Mouse (Mus musculus): ENCODE measurements around the gene Foxj1. TPM values are rescaled to one million over a fixed set of nuclear protein-coding genes. Genes with fewer than 3 reads are reported as not detected.

The Foxj1 gene
- total RNA-seq, 4 experiments from 2014 or later = 4.5 to 7.4 (median 6.2) TPM

DNA sequence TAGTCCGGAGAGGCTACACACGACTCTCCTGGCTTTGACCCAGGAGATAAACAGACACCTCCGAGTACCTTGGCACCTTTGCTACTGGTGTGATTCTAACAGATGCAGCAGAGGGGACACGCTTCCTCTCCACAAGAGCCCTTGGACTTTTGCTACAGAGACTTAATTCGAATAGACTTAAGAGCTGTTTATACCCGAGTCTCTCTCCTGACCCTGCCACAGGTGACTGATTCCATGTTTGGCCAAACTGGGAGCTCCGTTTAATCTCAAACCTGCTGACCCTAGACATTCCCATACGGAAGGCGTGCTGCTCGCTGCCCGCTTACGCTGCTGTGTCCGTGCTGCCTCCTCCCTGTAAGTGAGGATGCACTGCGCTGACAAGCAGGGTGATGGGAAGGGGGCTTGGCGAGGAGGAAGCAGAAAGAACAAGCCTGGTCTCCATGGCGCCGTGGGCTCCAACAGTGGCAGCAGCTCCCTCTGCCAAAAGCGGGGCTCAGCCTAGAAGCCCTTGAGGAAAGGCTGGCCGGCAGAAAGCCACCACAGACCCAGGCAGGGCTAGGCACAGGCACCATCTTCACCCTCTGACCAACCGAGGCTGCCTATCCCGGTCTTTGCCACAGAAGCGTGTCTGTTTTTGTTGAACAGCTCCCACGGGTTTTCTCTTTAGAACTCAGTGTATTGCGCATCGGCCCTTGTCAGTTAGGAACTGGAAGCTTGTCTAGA lies 7.0 kb upstream of the Foxj1 start:
- DNase-seq (ENCODE audit: low spot score in 2 of 2) = no peak

DNA sequence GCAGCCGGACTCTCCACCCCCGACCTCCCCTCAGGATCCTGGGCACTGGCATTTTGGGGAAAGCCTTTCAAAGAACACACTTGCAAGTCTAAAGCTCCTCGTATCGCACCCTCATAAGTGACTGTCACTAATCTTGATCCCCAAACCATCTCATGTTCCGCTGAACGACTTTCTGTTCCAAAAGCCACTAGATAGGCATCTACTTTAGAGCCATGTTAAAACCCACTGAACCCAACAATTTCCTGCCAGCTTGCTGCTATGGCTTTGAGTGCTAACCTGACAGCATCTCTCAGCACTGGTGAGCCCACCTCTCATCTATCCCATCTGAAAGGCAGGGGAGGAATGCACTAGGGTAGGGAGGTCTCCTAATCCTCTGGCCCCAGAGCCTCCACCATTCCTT lies 2.3 kb upstream of the Foxj1 start:
- no peak for DNase-seq (ENCODE audit: low spot score in 2 of 2)

DNA sequence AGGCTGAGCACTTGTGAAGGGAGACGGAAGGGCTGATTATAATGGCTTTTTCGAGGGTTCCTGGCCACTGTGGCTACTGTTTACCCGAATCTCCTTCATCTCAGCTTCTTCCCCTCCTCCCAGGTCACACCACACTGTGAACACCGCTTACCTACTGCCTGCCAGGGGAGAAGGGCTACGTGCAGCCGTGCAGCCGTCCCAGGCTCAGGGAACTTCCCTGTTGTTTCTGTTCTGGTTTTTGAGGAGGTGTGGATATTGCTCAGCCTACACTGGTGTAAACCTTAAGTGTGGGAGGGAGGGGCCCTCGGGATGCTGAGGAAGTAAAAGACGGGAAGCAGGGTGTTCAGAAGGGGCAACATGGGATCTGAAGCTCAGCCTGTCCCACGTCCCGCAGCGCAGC lies 1.8 kb upstream of the Foxj1 start:
- no peak for DNase-seq (ENCODE audit: low spot score in 2 of 2)

DNA sequence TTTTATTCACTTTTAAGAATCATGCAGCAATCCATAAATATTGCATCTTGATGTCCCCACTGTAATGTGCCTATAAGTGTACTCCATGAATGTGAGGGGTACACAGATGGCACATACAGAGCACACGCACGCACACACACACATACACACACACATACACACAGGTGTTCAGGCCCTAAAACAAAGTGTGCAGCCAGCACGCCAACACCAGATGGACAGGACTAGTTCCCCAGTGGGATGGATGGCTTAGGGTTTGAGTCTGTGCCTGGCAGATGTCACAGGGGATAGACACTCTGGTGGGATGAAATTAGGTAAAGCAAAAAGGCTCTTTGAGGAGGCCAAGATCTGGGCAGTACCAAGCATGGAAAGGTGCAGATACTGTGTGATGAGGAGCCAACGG lies 1.2 kb upstream of the Foxj1 start:
- DNase-seq (ENCODE audit: low spot score in 2 of 2) = no peak

DNA sequence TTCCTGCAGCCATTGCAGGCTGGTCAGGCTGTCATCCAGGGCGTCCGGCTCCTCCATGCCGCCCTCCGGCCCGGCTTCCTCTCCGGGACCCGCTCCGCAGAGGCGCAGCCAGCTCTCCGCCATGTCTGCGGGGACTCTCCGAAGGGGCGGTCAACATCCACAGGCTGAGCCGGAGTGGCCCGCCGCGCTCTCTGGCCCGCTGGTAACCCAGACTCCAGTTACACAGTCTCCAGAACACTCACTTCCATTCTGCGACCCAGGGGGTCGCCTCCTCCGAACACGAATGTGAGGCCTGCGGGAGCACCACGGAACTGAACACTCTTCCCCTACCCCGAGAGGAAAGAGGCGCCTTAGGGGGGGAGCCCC lies 799 bp downstream of the Foxj1 start:
- DNase-seq (ENCODE audit: low spot score in 2 of 2) = no peak

DNA sequence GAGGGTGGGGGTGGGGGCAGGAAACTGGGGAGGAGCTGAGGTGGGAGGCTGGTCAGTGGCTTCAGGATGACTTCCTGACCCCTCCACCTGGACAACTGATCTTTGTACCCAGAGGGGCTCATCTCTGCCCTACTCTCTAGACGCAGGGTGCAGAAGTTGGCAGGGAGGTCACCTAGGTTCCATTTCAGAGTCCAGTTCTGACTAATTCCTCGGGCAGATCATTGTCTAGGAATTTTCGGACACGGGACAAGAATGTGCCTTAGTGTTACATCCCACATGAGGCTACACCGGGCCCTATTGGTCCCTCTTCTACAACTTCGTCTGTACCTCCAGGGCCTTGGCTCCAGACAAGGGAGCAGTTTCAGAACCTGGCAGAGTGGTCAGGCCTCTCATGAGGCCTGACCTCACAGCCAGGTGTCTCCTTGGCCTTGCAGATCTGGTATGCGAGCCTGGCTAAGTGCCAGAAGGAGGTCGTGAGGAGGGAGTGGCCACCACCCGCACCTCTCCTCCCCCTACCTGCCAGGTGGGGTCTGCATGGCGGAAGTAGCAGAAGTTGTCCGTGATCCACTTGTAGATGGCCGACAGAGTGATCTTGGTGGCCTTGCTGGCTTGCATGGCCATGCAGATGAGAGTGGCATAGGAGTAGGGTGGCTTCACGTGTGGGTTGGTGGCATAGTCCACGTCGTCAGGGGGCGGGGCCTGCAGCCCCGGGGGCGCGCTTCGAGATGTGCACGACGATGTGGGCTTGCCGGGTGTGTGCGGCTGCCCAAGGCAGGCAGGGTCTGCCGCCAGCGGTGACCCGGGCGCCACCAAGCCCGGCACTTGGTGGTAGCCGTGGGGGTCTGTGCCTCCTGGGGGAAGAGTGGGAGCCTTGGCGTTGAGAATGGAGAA lies 1.4 kb downstream of the Foxj1 start:
- DNase-seq (ENCODE audit: low spot score in 2 of 2) = peak in 1 of 2 experiments; percentile 23

DNA sequence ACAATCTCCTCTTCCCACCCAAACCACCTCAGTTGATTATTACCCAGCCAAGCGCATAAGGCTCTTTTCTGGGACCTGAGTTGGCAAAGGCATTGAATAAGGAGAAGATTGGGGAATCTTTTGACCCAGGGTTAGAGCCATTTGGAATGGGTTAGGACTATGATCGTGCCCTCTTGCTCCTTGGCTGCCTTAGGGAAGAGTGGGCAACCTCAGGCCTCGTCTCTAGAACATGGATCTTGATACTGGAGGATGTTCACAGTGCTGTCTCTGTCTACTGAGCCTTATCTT lies 2.3 kb downstream of the Foxj1 start:
- no peak for DNase-seq (ENCODE audit: low spot score in 2 of 2)

DNA sequence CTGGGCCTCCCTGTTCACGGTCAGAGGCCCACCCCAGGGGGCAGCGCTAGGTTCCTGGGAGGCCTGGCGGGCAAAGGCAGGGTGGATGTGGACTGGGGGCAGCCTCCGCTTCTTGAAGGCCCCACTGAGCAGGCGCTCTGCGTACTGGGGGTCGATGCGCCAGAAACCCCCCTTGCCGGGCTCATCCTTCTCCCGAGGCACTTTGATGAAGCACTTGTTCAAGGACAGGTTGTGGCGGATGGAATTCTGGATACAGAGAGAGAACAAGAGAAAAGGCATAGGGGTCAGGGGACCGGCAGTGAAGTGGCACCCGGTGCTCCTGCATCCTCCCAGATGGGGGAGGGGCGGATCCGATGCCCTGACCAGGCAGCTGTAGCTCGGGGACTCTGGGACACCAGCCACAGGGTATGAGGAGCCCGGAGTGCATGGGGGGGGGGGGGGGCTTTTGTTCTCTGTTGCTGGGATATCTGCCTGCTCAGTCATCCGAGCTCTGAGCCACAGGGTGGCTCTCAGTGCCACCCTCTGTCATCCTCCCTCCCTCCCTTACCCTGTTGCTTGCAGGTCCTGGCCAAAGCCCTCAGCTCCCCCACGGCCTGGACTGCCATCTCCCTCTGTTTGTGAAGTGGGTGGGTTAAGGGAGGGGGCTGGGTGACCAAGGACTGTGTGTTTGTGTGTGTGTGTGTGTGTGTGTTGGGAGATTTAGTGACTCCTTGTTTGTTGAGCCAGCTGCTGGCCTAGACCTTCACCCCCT lies 2.8 kb downstream of the Foxj1 start:
- peak in 1 of 2 experiments; percentile 57 for DNase-seq (ENCODE audit: low spot score in 2 of 2)

DNA sequence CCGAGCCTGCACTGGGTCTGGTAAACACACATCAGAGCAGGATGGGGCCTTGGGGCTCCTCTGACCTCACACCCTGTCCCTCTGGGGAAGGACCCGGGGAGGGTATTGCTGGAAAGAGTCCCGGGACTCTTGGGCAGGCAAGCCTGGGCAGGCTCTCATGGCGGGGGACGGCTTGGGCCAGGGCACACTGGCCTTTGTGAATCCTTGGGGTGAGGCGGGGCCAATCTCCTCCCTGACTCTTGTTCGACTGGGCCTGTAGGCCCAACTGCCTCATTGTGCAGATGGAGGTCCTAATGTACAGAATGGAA lies 5.0 kb downstream of the Foxj1 start:
- peak in 1 of 2 experiments; percentile 56 for DNase-seq (ENCODE audit: low spot score in 2 of 2)

DNA sequence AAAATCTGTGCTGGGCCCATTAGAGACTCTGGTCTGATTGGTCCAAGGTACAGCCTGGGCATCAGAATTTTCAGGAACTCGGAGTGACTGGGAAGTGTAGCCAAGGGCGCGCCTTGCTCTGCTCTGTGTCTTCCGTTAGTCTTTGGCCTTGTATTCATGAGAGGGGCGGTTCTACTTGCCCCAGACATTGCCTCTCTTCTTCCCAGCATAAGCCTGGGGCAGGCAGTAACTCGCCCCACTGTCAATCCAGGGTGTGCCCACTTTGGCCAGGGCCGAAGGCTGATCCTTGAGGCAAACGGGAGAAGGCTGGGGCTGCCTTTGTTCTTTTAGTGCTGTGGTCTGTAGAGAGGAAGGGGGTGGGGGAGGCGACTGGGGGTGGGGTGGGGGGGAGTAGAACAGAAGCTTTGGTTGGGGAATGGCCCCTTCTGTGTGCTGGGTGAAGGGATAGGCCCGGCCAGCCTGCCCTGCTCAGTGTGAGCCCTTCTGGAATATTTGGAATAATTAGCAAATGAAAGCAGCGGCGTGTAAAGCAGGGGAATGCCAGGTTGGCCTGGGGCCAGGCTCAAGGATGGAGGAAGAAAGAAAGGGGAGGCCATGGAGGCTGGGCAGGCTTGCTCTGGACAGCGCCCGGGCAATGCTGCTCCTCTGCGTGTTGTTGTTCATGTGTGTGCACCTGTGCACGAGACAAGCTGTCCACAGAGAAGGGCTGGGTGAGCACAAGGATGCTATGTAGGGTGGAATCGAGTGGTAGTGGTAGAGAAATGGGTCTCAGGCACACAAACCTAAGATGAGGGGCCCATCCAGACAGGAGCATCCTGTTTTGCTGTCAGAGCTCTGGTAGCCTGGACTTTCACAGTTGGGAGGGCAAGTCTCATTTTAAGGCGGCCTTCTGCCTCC lies 5.6 kb downstream of the Foxj1 start:
- DNase-seq (ENCODE audit: low spot score in 2 of 2) = no peak

DNA sequence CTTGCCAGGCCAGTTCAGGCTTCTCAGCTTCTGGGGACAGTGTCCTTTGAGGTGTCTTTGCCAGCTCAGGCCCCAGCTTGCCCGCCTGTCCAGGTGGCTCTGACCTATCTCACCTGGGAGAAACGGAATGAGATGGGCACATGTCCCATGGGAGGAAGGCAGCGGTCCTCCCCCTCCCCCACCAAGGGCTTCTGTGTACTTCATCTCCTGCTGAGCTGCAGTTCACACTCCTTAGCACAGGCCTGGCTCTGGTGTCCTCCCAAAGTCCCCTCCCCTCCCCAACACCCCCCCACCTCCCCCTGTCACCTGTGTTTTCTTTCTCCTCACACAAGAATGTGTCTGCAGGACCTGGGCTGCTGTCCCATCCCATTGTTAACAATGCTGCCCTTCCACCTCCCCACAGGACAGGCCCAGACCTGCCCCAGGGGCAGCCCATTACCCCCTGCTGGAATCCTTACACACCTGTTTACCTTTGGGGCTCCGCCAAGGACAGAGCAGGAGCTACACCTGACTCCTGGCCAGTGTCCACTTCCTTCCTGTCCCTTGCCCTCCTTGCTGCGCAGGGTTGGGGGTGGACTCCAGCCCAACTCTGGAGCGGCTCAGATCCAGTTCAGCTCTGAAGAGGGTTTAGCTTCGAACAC lies 8.1 kb downstream of the Foxj1 start:
- no peak for DNase-seq (ENCODE audit: low spot score in 2 of 2)

DNA sequence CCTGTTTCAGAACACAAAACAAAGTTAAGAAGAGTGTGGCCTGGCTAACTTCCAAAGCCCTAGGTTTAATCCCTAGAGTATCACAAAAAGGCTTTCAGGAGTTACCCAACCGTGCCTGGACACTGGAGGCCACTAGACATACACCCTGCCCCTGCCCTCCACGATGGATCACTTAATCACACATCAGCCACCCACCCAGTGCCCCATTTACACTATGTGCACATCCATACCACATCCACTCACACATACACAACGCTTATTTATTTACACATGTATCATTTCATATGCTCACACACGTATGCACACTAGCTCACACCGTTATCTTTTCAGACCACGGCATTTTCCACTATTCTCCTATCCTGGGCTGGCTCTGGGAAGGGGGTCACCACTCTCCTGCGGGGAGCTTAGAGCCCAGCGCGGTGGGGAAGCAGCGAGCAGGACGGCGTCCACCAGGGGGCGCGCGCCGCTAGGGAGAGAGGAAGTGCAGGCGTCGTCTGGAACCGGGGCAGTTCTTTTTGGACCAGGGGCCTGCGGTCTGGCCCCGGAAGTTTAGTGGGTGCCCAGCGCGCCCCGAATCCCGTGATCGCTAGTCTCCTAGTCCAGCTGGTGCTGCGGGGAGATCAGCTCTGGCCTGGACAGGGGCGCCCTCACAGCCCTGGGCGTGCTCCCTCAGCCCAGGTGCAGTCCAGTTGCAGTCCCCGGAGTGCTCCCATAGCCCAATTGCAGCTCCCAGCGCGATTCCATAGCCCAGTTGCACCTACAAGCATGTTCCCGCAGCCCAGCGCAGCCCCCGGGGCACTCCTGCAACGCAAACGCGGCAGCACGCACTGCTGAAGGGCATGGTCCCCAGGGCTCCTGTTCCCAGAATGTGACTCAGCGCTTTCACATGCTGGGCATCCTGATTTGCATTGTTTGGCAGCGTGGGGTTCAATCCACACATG lies 16.2 kb downstream of the Foxj1 start:
- peak; percentile 55 to 81 for DNase-seq (ENCODE audit: low spot score in 2 of 2)

DNA sequence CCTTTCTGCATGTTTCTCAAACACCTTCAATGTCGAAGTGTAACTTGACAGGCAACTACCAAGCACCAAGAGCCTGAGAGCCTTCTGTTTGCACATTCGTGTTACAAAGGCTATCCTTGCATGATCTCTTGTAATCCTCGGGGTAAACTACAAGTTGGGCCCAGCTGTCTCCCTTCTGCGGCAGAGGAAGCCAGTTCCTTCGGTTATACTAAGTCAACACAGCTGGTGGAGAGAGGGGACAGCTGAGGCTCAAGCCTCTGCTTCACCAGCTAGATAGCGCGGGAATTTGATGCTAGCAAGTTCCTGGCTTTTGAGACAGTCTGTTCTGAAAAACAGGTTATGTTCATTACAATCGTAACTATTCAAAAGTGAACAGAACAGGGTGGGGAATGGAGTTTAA lies 22.8 kb downstream of the Foxj1 start:
- DNase-seq (ENCODE audit: low spot score in 2 of 2) = no peak

DNA sequence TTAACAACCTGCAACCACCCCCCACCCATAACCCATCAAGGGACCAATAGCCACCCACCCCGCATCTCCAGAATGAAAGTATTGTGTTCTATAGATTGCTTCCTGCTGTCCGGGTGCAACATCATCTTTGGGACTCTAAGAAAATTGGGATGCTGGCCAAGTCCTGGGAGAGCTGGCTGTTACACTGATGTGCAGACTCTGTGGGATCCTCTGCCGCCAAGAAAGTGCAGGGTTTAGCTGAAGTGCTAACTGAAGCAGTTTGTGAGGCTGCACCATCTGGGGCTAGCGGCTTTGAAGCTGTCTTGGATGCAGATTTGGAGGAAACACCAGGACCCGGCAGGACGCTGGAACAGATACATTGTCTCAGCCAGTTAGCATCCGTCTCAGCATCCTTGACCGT lies 24.0 kb downstream of the Foxj1 start:
- no peak for DNase-seq (ENCODE audit: low spot score in 2 of 2)

DNA sequence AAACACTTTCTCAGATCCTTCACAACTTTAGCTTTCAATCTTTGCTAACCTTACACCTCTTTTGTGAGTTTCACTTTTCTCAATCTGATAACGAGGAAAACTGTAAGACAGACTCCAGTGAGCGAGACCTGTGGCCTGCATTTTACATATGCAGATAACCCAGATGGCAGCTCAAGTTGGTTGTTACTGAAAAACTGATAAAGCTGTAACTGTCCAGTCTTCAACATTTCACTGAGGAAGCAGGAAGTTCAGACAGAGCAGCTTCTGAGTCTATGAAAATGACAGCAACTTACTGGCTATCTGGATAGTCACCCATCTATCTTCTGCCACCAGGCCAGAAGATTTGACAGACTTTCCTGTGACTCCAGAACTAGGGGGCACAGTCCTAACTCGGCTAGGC lies 25.6 kb downstream of the Foxj1 start:
- DNase-seq (ENCODE audit: low spot score in 2 of 2) = no peak

DNA sequence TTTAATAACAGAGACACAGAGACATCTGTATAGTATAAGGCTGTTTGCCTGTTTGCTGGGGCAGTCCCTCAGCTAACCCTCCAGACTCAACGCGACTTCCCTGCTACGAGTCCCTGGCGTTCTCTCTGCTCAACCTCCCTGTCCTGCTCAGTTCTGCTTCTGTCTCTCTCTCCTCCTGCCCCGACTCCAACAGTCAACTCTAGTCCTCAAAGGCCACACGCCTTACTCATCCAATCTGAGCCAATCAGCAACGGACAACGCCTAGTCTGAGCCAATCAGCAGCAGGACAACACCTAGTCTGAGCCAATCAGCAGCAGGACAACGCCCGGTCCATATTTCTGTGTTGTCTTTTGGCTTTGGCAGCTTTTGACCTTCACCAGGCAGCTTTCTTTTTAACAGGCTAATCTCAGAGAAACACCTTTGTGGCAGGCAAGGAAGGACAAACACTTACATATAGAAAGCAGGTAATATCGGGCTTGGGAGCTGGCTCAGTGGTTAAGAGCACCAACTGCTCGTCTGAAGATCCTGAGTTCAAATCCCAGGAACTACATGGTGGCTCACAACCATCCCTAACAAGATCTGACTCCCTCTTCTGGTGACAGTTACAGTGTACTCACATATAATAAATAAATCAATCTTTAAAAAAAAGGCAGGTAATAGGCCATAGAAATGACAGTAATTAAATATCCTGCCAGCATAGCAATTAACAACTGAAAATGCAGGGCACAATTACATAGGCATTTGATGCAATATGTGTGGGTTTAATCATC lies 27.3 kb downstream of the Foxj1 start:
- no peak for DNase-seq (ENCODE audit: low spot score in 2 of 2)

DNA sequence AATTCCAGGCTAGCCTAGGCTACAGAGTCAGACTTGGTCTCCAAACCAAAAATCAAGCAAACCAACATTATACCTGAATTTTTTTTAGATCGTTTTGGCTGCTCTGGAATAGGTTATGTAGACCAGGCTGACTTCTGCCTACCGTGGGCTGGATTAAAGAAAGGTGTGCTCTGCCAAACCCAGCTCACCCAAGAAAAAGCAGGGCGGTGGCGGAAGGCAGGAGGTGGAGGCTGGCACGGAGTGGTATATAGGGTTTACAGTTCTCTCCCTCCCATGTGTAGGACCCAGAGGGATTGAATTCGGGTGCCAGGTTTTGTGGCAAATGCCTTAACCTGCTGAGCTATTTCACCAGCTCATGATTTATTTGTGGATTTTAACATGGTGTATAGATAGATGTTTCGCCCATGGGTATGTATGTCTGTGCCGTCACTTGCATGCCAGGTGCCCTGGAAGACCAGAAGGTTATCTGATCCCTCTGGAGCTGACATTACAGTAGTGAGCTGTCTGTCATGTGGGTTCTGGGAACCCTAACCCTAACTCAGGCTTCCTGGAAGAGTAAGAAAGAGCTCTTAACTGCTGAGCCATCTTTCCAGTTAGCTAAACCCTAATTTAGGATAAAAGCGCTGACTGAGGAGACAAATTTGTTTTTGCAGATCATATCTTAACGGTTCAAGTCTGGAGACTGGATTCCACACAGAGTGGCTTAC lies 28.0 kb downstream of the Foxj1 start, which contains the start of gene Exoc7:
TSS of gene Exoc7 (minus strand) at position 215 of the 707 bp plus-strand sequence.
- DNase-seq (ENCODE audit: low spot score in 2 of 2) = no peak

All from layer of hippocampus, adult 8-10 months (tissue).